Mouse (Mus musculus) frontal cortex, adult (tissue): ENCODE data around the gene Slc25a45.

Experiments
- ATAC-seq: cut with Nextera tagmentation; 2 replicates; pipeline ENCODE4 v1.9.2; 2017; ENCODE audit warnings: mild to moderate bottlenecking, moderate library complexity, mixed read lengths; ENCODE audit not compliant: low TSS enrichment

Slc25a45 gene

GRCm38 (mm10) chr19:5840890-5841388 is 36.7 kb upstream of the Slc25a45 start:
- ATAC-seq, result no peak

GRCm38 (mm10) chr19:5841389-5841946 is 36.1 kb upstream of the Slc25a45 start:
- ATAC-seq, result no peak

- ATAC-seq, result no peak
Observed at GRCm38 (mm10) chr19:5841999-5842784, 35.4 kb upstream of the Slc25a45 start.

- no peak for ATAC-seq
Observed at GRCm38 (mm10) chr19:5842785-5843730, 34.5 kb upstream of the Slc25a45 start.

- ATAC-seq, result no peak
Observed at GRCm38 (mm10) chr19:5843781-5844691, 33.6 kb upstream of the Slc25a45 start.

- no peak for ATAC-seq
Observed at GRCm38 (mm10) chr19:5844831-5845318, 32.7 kb upstream of the Slc25a45 start.

- ATAC-seq, result no peak
Observed at GRCm38 (mm10) chr19:5845319-5846135, 32.1 kb upstream of the Slc25a45 start.

GRCm38 (mm10) chr19:5846154-5846553 is 31.5 kb upstream of the Slc25a45 start:
- ATAC-seq, result 0 out of 2 replicates have a peak, but pooled peaks have one; percentile 0

GRCm38 (mm10) chr19:5846557-5847305 is 30.9 kb upstream of the Slc25a45 start:
- peak; percentile 57 for ATAC-seq

GRCm38 (mm10) chr19:5847306-5847796 is 30.3 kb upstream of the Slc25a45 start:
- no peak for ATAC-seq

- ATAC-seq, result 0 out of 2 replicates have a peak, but pooled peaks have one; percentile 1
Observed at GRCm38 (mm10) chr19:5848032-5848825, 29.4 kb upstream of the Slc25a45 start.

GRCm38 (mm10) chr19:5848826-5849672 is 28.6 kb upstream of the Slc25a45 start:
- ATAC-seq, result no peak

GRCm38 (mm10) chr19:5849843-5850527 is 27.6 kb upstream of the Slc25a45 start:
- ATAC-seq, result peak; percentile 27

- no peak for ATAC-seq
Observed at GRCm38 (mm10) chr19:5850860-5851259, 26.7 kb upstream of the Slc25a45 start.

- no peak for ATAC-seq
Observed at GRCm38 (mm10) chr19:5851481-5851971, 26.1 kb upstream of the Slc25a45 start.

- ATAC-seq, result no peak
Observed at GRCm38 (mm10) chr19:5852035-5852722, 25.4 kb upstream of the Slc25a45 start.
